Mouse (Mus musculus): ENCODE measurements at regions not wholly inside any gene's neighbourhood (a gene's known extent, or its start where the extent isn't known, plus 50 kb on each side); places are given as distances from the start of the nearest gene placed in this dataset.

DNA sequence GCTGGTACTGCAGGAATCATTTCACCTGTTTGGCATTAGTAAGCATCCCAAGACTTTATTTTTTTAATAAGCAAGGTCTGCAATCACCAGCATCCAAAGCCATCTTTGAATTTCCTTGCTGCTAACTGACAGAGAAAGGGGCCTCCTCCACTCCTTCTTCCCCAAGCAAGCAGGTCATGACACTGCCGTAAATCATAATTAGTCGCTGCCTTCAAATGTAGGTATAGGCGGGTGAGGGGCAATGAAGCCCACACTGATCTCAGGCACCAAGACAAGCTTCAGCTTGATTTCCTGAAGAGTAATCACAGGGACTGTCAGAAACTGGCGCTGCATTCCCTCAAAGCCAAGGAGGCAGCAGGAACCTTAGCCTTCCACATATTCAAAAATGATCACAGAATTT is 73.3 kb upstream of the Ptprt start:
- no peak for DNase-seq (ENCODE audit: inconsistent ontology term)

DNA sequence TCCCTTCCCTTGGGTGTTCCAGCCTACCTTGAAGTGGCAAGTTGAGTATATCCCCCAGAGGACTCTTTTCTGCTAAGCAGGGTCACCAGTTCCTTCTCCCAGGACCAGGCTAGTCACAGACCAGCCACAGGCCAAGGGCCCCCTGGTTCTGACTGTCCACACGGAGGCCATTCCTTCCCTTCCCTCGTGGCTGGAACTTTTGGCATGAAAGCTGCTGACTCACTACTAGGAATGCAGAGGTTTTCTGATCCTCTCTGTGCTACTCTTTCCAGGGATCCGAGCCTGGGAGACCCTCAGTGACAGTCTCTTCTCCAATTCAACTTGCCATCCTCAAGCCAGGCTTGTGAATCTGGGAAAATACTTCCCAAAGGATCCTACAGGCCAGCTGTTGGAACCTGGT is 59.1 kb upstream of the Ptprt start:
- peak; percentile 77 for DNase-seq (ENCODE audit: inconsistent ontology term)

DNA sequence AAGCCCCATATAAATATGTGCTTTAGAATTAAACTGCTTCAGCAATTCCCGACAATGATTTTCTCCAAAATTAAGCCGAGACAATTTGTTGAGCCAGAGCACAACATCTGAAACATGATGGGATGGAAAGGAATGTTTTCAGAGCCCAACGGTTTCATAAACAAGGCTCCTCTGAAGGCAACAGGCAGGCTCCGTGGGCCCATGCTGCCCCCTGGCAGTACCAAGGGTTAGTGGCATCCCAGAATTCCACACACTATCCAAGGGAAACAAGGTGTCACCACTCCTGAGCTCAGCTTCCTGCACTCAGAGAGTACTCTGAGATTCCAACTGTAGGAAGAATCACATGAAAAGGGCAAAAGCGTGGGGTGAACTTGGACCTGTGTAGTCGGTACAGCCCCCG is 57.5 kb upstream of the Ptprt start:
- DNase-seq (ENCODE audit: inconsistent ontology term), result peak; percentile 25

DNA sequence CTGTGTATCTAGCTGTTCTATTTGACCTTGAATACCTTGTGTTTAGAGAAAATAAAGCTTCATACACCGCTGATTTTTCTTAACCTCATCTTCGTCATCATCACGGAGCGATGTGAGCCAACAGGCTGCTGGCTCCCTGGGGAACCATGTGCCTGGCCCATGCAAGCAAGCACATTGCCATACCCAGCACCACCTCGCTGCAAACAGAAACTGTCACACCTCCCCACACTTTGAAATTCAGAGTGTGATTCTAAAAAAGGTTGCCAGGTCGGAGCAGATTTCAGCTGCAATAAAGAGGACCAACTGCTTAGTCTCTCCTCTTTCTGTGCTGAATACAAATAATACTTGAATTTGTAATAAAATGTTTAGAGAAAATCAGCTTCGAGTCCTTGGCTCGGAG is 54.0 kb upstream of the Ptprt start:
- no peak for DNase-seq (ENCODE audit: inconsistent ontology term)

GRCm38 (mm10) chr2:162712972-162713371 is 52.0 kb upstream of the Ptprt start:
- no peak for DNase-seq (ENCODE audit: inconsistent ontology term)

DNA sequence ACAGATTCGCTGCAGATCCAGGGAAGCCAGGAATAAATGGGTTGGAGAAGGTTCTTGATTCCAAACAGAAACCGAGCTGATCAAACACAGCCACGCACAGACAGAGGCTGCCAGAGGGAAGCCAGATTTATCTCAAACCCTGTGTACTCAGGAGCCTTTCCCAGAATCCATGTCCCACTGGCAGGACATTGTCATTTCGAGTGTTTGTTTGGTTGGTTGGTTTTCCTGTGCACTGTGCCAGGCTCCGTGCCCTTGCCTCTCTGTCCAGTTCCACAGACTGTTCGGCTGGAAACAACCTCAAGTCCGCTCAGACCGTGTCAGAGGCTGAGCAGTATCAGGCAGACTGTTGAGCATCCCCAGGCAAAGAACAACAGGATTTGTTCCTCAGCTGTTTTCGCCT is 51.4 kb upstream of the Ptprt start:
- DNase-seq (ENCODE audit: inconsistent ontology term), result no peak

All from Muller cell, postnatal 12 days (primary cell).